7 mouse cellular contexts compared by ENCODE assay signal in the genomic region with DNA sequence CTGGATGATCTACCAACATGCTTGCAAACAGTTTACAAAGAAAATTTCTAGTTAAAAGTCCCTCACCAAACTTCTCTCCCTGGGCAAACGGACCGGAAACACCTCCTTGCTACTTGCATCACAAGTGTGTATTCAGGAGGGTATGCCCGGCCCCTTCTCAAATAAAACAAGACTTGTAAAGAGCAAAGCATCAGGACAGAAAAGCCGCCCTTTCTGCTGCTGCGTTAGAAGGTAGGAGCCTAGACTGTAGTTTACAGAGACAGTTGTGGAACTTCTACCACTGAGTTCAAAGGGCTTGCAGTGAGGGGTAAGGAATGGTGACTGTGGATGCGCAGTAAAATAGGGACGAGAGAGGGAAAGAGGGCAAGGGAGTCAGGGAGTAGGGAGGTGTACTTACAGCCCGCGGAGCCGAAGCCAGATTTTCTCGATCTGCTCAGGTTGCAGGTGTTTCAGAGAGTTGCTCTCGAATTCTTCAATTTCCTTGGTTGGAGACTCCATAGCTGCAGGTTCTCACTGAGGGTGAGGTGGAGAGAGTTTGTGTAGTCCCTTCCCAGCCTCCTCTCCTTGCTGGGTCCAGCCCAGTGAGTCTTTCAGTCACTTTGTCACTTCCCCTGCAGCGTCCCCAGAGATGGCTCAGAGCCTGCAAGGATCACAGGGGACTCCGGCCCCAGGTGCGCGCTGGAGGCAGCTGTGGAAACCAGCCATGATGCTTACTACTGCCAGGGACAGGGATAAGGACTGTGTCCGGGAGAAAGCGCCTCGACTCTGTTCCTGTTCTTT.
DNase-seq lines count a peak whose midpoint lies in the region; ATAC-seq lines count a peak whose summit lies in the region.

No protein-coding gene starts in this region.

- H3K4me1 ChIP-seq in heart, embryonic 10.5 days: peaks cover 14% of the 10 kb centered on the region
- peaks cover 12% of the 10 kb centered on the region for H3K4me1 ChIP-seq in limb, embryonic 15.5 days

- peak overlapping the region; percentile 64 for H3K4me2 ChIP-seq in limb, embryonic 15.5 days

- H3K36me3 ChIP-seq in heart, embryonic 10.5 days: no peaks in the 10 kb centered on the region
- H3K36me3 ChIP-seq in limb, embryonic 15.5 days: no peaks in the 10 kb centered on the region

- DNase-seq in ZHBTc4 (ENCODE audit: low read depth, low spot score): peak; percentile 15
- peak; percentile 61 for DNase-seq in cerebellum, adult 8-10 months
- no peak for DNase-seq in heart, embryonic 10.5 days (ENCODE audit: low spot score)
- DNase-seq in urinary bladder, adult 18-20 months (ENCODE audit: low spot score in 2 of 2): no peak
- DNase-seq in layer of hippocampus, adult 18-20 months (ENCODE audit: low spot score in 2 of 2): no peak
- DNase-seq in left cerebral cortex, postnatal 25 days (ENCODE audit: low spot score in 2 of 2): no peak

- H3K9ac ChIP-seq in limb, embryonic 15.5 days: 0 out of 2 replicates have a peak overlapping the region, but pooled peaks have one; percentile 14

- WGBS in heart, embryonic 10.5 days: under 1% methylated on average over 19 of the region's 19 CpGs
- 2% methylated on average over 19 of the region's 19 CpGs for WGBS in limb, embryonic 15.5 days

- intact Hi-C loops in left cerebral cortex, postnatal 25 days (cut with DNase I): no loop called here

- H3K4me3 ChIP-seq in heart, embryonic 10.5 days: peak overlapping the region; percentile 67
- H3K4me3 ChIP-seq in limb, embryonic 15.5 days: peak overlapping the region; percentile 34

- H3K27me3 ChIP-seq in heart, embryonic 10.5 days (ENCODE audit: insufficient read depth, poor library complexity, severe bottlenecking): no peaks in the 10 kb centered on the region
- peaks cover 28% of the 10 kb centered on the region for H3K27me3 ChIP-seq in limb, embryonic 15.5 days

- ATAC-seq in limb, embryonic 15.5 days (ENCODE audit: insufficient number of reproducible peaks, low FRiP score, low TSS enrichment, low read depth): 0 out of 2 replicates have a peak, but pooled peaks have one; percentile 19

- no peaks in the 10 kb centered on the region for H3K9me3 ChIP-seq in heart, embryonic 10.5 days
- no peaks in the 10 kb centered on the region for H3K9me3 ChIP-seq in limb, embryonic 15.5 days

- H3K27ac ChIP-seq in heart, embryonic 10.5 days: peak overlapping the region; percentile 72
- no peak overlapping the region for H3K27ac ChIP-seq in limb, embryonic 15.5 days

Comparison
In these comparisons a context has a peak if more than half of its experiments do, and no peak if none do; other contexts are left out.
1. DNase-seq: peak in ZHBTc4 (single experiment) and cerebellum, adult 8-10 months (single experiment); none in heart, embryonic 10.5 days (single experiment), urinary bladder, adult 18-20 months (0 of 2), layer of hippocampus, adult 18-20 months (0 of 2) and left cerebral cortex, postnatal 25 days (0 of 2).